Mouse (Mus musculus) spleen, adult 2 months (tissue): ENCODE data around the gene Glis2.

Experiments
- CTCF ChIP-seq: fragments of 200-500 bp; IDR thresholded peaks from 2 replicates; pipeline ENCODE4 v1.5.1; 2011; ENCODE audit warnings: mild to moderate bottlenecking, inconsistent platforms; ENCODE audit not compliant: insufficient read depth, insufficient read length, insufficient replicate concordance; ENCODE audit errors: extremely low read depth
- POLR2A ChIP-seq: fragments of 200-500 bp; IDR thresholded peaks from 2 replicates; pipeline ENCODE4 v1.6.1; 2011; ENCODE audit warnings: low read depth, low read length, inconsistent platforms

GRCm38 (mm10) chr16:4594814-4595526 lies 457 bp downstream of the Glis2 start:
- TF ChIP-seq CTCF (no peak), POLR2A (no peak)
